Mouse (Mus musculus): ENCODE measurements around the gene Igsf9.

GRCm38 (mm10) chr1:172519644-172520043 is 38.1 kb downstream of the Igsf9 start:
- TF ChIP-seq CTCF (IDR thresholded peaks at IDR 0.05 in 2 of 3, conservative IDR thresholded peaks at IDR 0.05 in 1 of 3; ENCODE audit: control insufficient read depth in 1 of 3, insufficient read depth in 1 of 3, low read depth in 2 of 3, low read length in 3 of 3, poor library complexity in 1 of 3, severe bottlenecking in 1 of 3) = no peak
- TF ChIP-seq ETS1 (IDR thresholded peaks at IDR 0.05; ENCODE audit: low read depth, low read length) = no peak
- no peak for TF ChIP-seq EP300 (IDR thresholded peaks at IDR 0.05; ENCODE audit: low read depth in 1 of 2, low read length in 2 of 2)
